Mouse (Mus musculus) embryonic facial prominence, embryonic 12.5 days (tissue): ENCODE measurements around the gene Rexo2. TPM values are rescaled to one million over a fixed set of nuclear protein-coding genes. Genes with fewer than 3 reads are reported as not detected.
"Not testable (repeated sequence)": the region's sequence is repeated elsewhere in the genome, so short reads cannot be mapped to it uniquely, and the experiment has no call there.

Experiments
- ATAC-seq: fragments of 200-750 bp; cut with Nextera tagmentation; 2 replicates; pipeline ENCODE4 v1.8.0; 2017; ENCODE audit not compliant: insufficient number of reproducible peaks, insufficient read depth, low FRiP score, low TSS enrichment
- H3K27ac ChIP-seq: fragments of 300-500 bp; sonication (generic); 2 replicates; pipeline ENCODE4 v1.5.1; 2016; ENCODE audit warnings: mild to moderate bottlenecking
- H3K27me3 ChIP-seq: fragments of 300-500 bp; sonication (generic); 2 replicates; pipeline ENCODE4 v1.6.1; 2016; ENCODE audit warnings: mild to moderate bottlenecking, moderate library complexity
- H3K36me3 ChIP-seq: fragments of 300-500 bp; sonication (generic); 2 replicates; pipeline ENCODE4 v1.6.1; 2016; ENCODE audit warnings: mild to moderate bottlenecking
- H3K4me1 ChIP-seq: fragments of 300-500 bp; sonication (generic); 2 replicates; pipeline ENCODE4 v1.6.1; 2016
- H3K4me2 ChIP-seq: fragments of 300-500 bp; sonication (generic); replicated peaks from 2 replicates; pipeline ENCODE4 v1.6.1; 2016; ENCODE audit warnings: mild to moderate bottlenecking, moderate library complexity
- H3K4me3 ChIP-seq: fragments of 300-500 bp; sonication (generic); 2 replicates; pipeline ENCODE4 v1.5.1; 2016; ENCODE audit warnings: mild to moderate bottlenecking
- H3K9ac ChIP-seq: fragments of 300-500 bp; sonication (generic); 2 replicates; pipeline ENCODE4 v1.6.1; 2016; ENCODE audit warnings: mild to moderate bottlenecking, moderate library complexity
- H3K9me3 ChIP-seq: fragments of 300-500 bp; sonication (generic); 2 replicates; pipeline ENCODE4 v1.6.1; 2016; ENCODE audit warnings: mild to moderate bottlenecking, moderate library complexity
- WGBS: fragments of 180-500 bp; shearing (Covaris S2); methylation state at CpG from one replicate; pipeline ENCODE4 v1.1.7; 2016; 5-methylcytosine and 5-hydroxymethylcytosine counted together
- polyA plus RNA-seq: library from polyadenylated mRNA; unstranded; fragments of >200 nt; fragmentation: Nextera tagmentation; extraction: Ambion mirVana; gene quantifications from 2 replicates; pipeline ENCODE4 v1.2.1, GENCODE M21; 2016

The Rexo2 gene
- polyA plus RNA-seq, 1 experiment from 2014 or later: 98.6 TPM

- H3K36me3 ChIP-seq: peaks cover 23% of the 10 kb centered on the region
- H3K27ac ChIP-seq: peak overlapping the region; percentile 86
- H3K27me3 ChIP-seq: no peaks in the 10 kb centered on the region
- peak overlapping the region; percentile 87 for H3K4me3 ChIP-seq
- ATAC-seq: no peak
- WGBS: 3% methylated on average over 34 of the region's 34 CpGs
- H3K4me2 ChIP-seq: peak overlapping the region; percentile 66
- no peaks in the 10 kb centered on the region for H3K9me3 ChIP-seq
- H3K9ac ChIP-seq: peak overlapping the region; percentile 87
- peaks cover 10% of the 10 kb centered on the region for H3K4me1 ChIP-seq
Measured at GRCm38 (mm10) chr9:48495548-48495932, 15.1 kb upstream of the Rexo2 start.

GRCm38 (mm10) chr9:48494817-48495547, 14.6 kb upstream of the Rexo2 start, which contains the start of the genes Rbm7 and Gm5617:
Gene Rbm7, minus strand, starts transcription at chr9:48495299.
Gene Gm5617, plus strand, starts transcription at chr9:48495442.
- H3K4me3 ChIP-seq: peak within 1 kb of the TSS; percentile 87
- H3K4me1 ChIP-seq: peaks cover 10% of the 10 kb centered on the region
- peak within 1 kb of the TSS; percentile 66 for H3K4me2 ChIP-seq
- peak within 1 kb of the TSS; percentile 87 for H3K9ac ChIP-seq
- WGBS: under 1% methylated on average over 72 of the region's 72 CpGs
- H3K9me3 ChIP-seq: no peaks in the 10 kb centered on the region
- peak within 1 kb of the TSS; percentile 86 for H3K27ac ChIP-seq
- peaks cover 27% of the 10 kb centered on the region for H3K36me3 ChIP-seq
- H3K27me3 ChIP-seq: no peaks in the 10 kb centered on the region
- peak; percentile 99 for ATAC-seq

- H3K4me1 ChIP-seq: peaks cover 6% of the 10 kb centered on the region; the same call in 1 of the 2 replicates
- 30% methylated on average over 20 of the region's 20 CpGs for whole genome bisulfite sequencing
- H3K4me3 ChIP-seq: peak overlapping the region; percentile 91
- no peak for ATAC-seq
- no peaks in the 10 kb centered on the region for H3K9me3 ChIP-seq
- H3K4me2 ChIP-seq: peak overlapping the region; percentile 84
- peak overlapping the region; percentile 29; the same call in 1 of the 2 replicates for H3K9ac ChIP-seq
- no peaks in the 10 kb centered on the region for H3K27me3 ChIP-seq
- H3K27ac ChIP-seq: no peak overlapping the region
- peaks cover 5% of the 10 kb centered on the region for H3K36me3 ChIP-seq
Measured at GRCm38 (mm10) chr9:48481214-48482134, 1.1 kb upstream of the Rexo2 start.

GRCm38 (mm10) chr9:48479838-48480410, 499 bp downstream of the Rexo2 start:
- H3K9me3 ChIP-seq: no peaks in the 10 kb centered on the region
- H3K9ac ChIP-seq: peak overlapping the region; percentile 79
- H3K4me1 ChIP-seq: peaks cover 6% of the 10 kb centered on the region; the same call in 1 of the 2 replicates
- H3K4me2 ChIP-seq: peak overlapping the region; percentile 84
- peaks cover 9% of the 10 kb centered on the region; the same call in 1 of the 2 replicates for H3K36me3 ChIP-seq
- no peaks in the 10 kb centered on the region for H3K27me3 ChIP-seq
- peak overlapping the region; percentile 91 for H3K4me3 ChIP-seq
- 6% methylated on average over 25 of the region's 25 CpGs for WGBS
- ATAC-seq: peak; percentile 63
- 0 out of 2 replicates have a peak overlapping the region, but pooled peaks have one; percentile 11 for H3K27ac ChIP-seq

- Histone ChIP-seq H3K4me2 (no peak overlapping the region), H3K4me1 (peaks cover 6% of the 10 kb centered on the region; the same call in 1 of the 2 replicates), H3K4me3 (no peak overlapping the region), H3K27me3 (no peaks in the 10 kb centered on the region), H3K36me3 (peaks cover 16% of the 10 kb centered on the region; the same call in 1 of the 2 replicates), H3K9ac (no peak overlapping the region), H3K9me3 (no peaks in the 10 kb centered on the region), H3K27ac (no peak overlapping the region)
- ATAC-seq: no peak
- WGBS: 91% methylated on average over 4 of the region's 4 CpGs
Measured at GRCm38 (mm10) chr9:48478808-48479207, 1.6 kb downstream of the Rexo2 start.

GRCm38 (mm10) chr9:48476236-48477165, 3.9 kb downstream of the Rexo2 start:
- Histone ChIP-seq H3K27ac (no peak overlapping the region), H3K27me3 (no peaks in the 10 kb centered on the region), H3K9me3 (no peaks in the 10 kb centered on the region), H3K4me1 (peaks cover 6% of the 10 kb centered on the region; the same call in 1 of the 2 replicates), H3K4me2 (no peak overlapping the region), H3K36me3 (peaks cover 25% of the 10 kb centered on the region), H3K9ac (no peak overlapping the region), H3K4me3 (no peak overlapping the region)
- no peak for ATAC-seq
- WGBS: 86% methylated on average over 10 of the region's 10 CpGs

- Histone ChIP-seq H3K27me3 (no peaks in the 10 kb centered on the region), H3K4me3 (no peak overlapping the region), H3K27ac (no peak overlapping the region), H3K9me3 (no peaks in the 10 kb centered on the region), H3K4me2 (no peak overlapping the region), H3K36me3 (peaks cover 31% of the 10 kb centered on the region), H3K4me1 (no peaks in the 10 kb centered on the region), H3K9ac (no peak overlapping the region)
- no peak for ATAC-seq
- WGBS: 93% methylated on average over 9 of the region's 9 CpGs
Measured at GRCm38 (mm10) chr9:48474367-48474766, 6.1 kb downstream of the Rexo2 start.

GRCm38 (mm10) chr9:48473131-48473530, 7.3 kb downstream of the Rexo2 start:
- Histone ChIP-seq H3K4me2 (no peak overlapping the region), H3K4me3 (no peak overlapping the region), H3K36me3 (peaks cover 31% of the 10 kb centered on the region), H3K9me3 (no peaks in the 10 kb centered on the region), H3K27ac (no peak overlapping the region), H3K27me3 (no peaks in the 10 kb centered on the region), H3K9ac (no peak overlapping the region), H3K4me1 (no peaks in the 10 kb centered on the region)
- 95% methylated on average over 12 of the region's 12 CpGs for WGBS
- no peak for ATAC-seq

GRCm38 (mm10) chr9:48472441-48473025, 7.9 kb downstream of the Rexo2 start:
- peaks cover 37% of the 10 kb centered on the region for H3K36me3 ChIP-seq
- H3K4me2 ChIP-seq: no peak overlapping the region

GRCm38 (mm10) chr9:48467471-48467870, 13.0 kb downstream of the Rexo2 start:
- not testable (repeated sequence) for H3K4me2 ChIP-seq, H3K4me1 ChIP-seq, H3K27ac ChIP-seq, ATAC-seq, H3K27me3 ChIP-seq, H3K4me3 ChIP-seq, H3K9me3 ChIP-seq, H3K9ac ChIP-seq
- 97% methylated on average over 5 of the region's 5 CpGs for WGBS
- H3K36me3 ChIP-seq: peaks cover 25% of the 10 kb centered on the region

More at GRCm38 (mm10) chr9:48472441-48473025, 7.9 kb downstream of the Rexo2 start:
- H3K4me3 ChIP-seq: no peak overlapping the region
- H3K27ac ChIP-seq: no peak overlapping the region
- H3K9me3 ChIP-seq: no peaks in the 10 kb centered on the region
- no peaks in the 10 kb centered on the region for H3K27me3 ChIP-seq
- no peak for ATAC-seq
- no peak overlapping the region for H3K9ac ChIP-seq
- H3K4me1 ChIP-seq: no peaks in the 10 kb centered on the region
- WGBS: 90% methylated on average over 15 of the region's 15 CpGs
